Mouse (Mus musculus) heart, embryonic 10.5 days (tissue): ENCODE data around the gene Ak8. TPM values are rescaled to one million over a fixed set of nuclear protein-coding genes. Genes with fewer than 3 reads are reported as not detected.

Experiments
- DNase-seq: peaks from one replicate; pipeline ENCODE4 v3.0.0-alpha.2; 2017; ENCODE audit warnings: low spot score
- H3K27ac ChIP-seq: fragments of 300-500 bp; sonication (generic); 2 replicates; pipeline ENCODE4 v1.5.1; 2016; ENCODE audit warnings: mild to moderate bottlenecking
- H3K27me3 ChIP-seq: fragments of 300-500 bp; sonication (generic); 2 replicates; pipeline ENCODE4 v1.6.1; 2016; ENCODE audit warnings: mild to moderate bottlenecking; ENCODE audit not compliant: poor library complexity, insufficient read depth, severe bottlenecking
- H3K36me3 ChIP-seq: fragments of 300-500 bp; sonication (generic); 2 replicates; pipeline ENCODE4 v1.6.1; 2016; ENCODE audit warnings: mild to moderate bottlenecking, moderate library complexity
- H3K4me1 ChIP-seq: fragments of 300-500 bp; sonication (generic); 2 replicates; pipeline ENCODE4 v1.6.1; 2016; ENCODE audit warnings: mild to moderate bottlenecking
- H3K4me3 ChIP-seq: fragments of 300-500 bp; sonication (generic); 2 replicates; pipeline ENCODE4 v1.5.1; 2016; ENCODE audit warnings: mild to moderate bottlenecking, moderate library complexity
- H3K9me3 ChIP-seq: fragments of 300-500 bp; sonication (generic); 2 replicates; pipeline ENCODE4 v1.6.1; 2016; ENCODE audit warnings: mild to moderate bottlenecking, moderate library complexity
- WGBS: fragments of 180-500 bp; shearing (Covaris S2); methylation state at CpG from one replicate; pipeline ENCODE4 v1.1.7; 2016; 5-methylcytosine and 5-hydroxymethylcytosine counted together
- polyA plus RNA-seq: library from polyadenylated mRNA; unstranded; fragments of >200 nt; fragmentation: Nextera tagmentation; extraction: Ambion mirVana; gene quantifications from 2 replicates; pipeline ENCODE4 v1.2.1, GENCODE M21; 2016

The Ak8 gene
- polyA plus RNA-seq, 1 experiment from 2014 or later, result 1.1 TPM

DNA sequence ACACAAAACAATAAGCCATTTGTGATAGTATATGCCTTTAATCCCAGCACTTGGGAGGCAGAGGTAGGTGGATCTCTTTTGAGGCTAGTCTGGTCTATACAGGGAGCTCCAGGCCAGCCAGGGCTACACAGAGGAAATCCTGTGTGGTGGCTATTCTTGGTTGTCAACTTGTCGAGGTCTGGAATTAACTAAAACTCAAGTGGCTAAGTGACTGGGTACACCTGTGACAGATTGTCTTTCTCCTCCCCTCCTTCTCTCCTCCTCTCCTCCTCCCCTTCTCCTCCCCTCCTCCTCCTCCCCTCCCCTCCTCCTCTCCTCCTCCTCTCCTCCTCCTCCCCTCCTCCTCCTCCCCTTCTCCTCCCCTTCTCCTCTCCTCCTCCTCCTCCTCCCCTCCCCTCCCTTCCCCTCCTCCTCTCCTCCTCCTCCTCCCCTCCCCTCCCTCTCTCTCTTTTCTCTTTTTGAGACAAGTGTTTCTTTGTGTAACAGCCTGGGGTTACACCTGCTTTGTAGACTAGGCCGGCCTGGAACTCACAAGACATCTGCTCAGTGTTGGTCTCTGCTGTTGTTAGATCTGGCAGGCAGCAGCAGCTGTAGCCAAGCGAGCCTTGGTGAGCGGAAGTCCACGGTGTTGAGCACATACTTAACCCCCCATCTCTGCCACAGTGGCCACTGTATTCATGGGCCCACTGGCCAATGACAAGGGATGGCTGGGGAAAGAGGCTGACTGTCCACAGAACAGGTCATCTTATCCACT lies 110.5 kb downstream of the Ak8 start:
- no peak for DNase-seq
- 53% methylated on average over 5 of the region's 5 CpGs for WGBS
- H3K4me1 ChIP-seq, result no peaks in the 10 kb centered on the region
- H3K36me3 ChIP-seq, result no peaks in the 10 kb centered on the region
- H3K9me3 ChIP-seq, result no peaks in the 10 kb centered on the region
- no peaks in the 10 kb centered on the region for H3K27me3 ChIP-seq
- no peak overlapping the region for H3K27ac ChIP-seq
- H3K4me3 ChIP-seq, result no peak overlapping the region

DNA sequence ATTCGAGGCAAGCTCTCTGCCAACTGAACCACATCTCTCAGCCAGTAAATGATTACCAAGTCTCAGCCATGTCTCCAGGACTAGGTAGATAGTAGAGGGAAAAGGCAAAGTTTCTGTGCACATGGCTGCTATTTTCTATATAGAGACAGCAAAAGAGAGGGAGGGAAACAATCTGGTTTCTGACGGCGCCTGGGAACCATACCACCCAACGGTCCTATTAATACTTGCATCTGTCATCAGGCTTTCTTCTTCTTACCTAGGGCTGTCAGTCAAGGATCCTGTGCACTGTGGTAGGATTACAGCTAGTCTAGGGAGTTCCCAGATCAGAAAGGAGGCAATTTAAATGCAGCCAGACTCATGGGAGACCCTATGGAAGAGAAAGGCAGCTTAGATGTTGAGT lies 118.9 kb downstream of the Ak8 start:
- H3K27ac ChIP-seq, result no peak overlapping the region
- DNase-seq, result no peak
- 71% methylated on average over 4 of the region's 4 CpGs for WGBS

DNA sequence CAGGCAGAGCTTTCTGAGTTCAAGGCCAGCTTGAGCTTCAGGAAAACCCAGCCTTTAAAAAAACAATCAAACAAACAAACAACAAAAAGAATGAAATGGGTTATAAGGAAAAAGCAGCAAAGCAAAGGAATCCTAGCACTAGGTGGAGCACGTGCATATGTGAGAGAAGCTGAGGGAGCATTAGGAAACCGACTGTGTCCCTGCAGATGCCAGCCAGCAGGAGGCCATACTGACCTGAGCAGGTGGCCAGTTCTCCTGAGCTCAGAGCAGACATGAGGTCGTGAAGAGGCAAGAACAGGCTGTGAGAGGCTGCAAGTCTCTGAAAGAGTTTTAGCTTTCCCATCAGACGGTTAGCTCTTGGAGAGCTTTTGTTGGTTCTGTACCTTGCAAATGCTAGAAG lies 129.3 kb downstream of the Ak8 start:
- Histone ChIP-seq H3K9me3 (no peaks in the 10 kb centered on the region), H3K4me3 (no peak overlapping the region), H3K36me3 (peaks cover 93% of the 10 kb centered on the region), H3K27ac (no peak overlapping the region), H3K27me3 (no peaks in the 10 kb centered on the region), H3K4me1 (no peaks in the 10 kb centered on the region)
- 42% methylated on average over 4 of the region's 4 CpGs for WGBS
- DNase-seq, result no peak

More for the DNA sequence above, 118.9 kb downstream of the Ak8 start:
- Histone ChIP-seq H3K27me3 (no peaks in the 10 kb centered on the region), H3K4me3 (no peak overlapping the region), H3K36me3 (peaks cover 8% of the 10 kb centered on the region), H3K9me3 (no peaks in the 10 kb centered on the region), H3K4me1 (peaks cover 5% of the 10 kb centered on the region; the same call in 1 of the 2 replicates)

DNA sequence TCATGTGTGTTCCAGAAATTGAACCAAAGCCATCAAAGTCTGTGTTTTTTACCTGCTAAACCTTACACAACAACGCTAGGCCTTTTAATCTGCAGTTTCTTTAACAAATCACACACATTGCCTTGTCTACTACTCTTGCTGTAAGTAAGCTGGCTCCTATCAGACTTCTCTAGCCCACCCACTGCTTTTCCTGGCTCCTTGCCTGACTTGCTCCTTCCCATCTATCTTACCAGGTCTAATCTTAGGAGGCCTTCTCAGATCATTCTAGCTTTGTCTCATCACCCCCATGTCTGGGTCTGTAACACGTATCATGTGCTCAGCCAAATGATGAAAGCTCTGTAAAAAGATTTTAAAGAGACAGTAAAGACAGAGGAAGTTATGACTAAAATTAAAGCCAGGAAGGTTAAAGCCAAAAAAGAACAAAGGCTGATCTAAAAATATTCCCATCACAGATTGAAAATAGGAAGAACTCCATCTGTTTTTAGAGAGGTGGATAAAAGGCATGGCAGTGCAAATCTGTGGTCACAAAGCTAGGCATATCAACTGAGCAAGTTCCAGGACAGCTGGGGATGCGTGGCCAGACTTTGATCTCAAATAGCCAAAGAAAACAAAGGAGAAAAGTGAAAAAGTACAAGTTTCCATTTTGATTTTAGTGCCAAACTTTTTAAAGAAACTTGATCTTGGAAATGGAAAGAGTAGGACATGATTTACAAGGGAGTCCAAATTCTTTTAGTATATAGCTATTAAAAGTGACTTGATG lies 136.4 kb downstream of the Ak8 start:
- H3K27me3 ChIP-seq, result no peaks in the 10 kb centered on the region
- H3K9me3 ChIP-seq, result no peaks in the 10 kb centered on the region
- H3K4me3 ChIP-seq, result no peak overlapping the region
- H3K4me1 ChIP-seq, result peaks cover 19% of the 10 kb centered on the region
- peaks cover 39% of the 10 kb centered on the region for H3K36me3 ChIP-seq
- WGBS, result 57% methylated on average over 3 of the region's 3 CpGs
- DNase-seq, result no peak
- no peak overlapping the region for H3K27ac ChIP-seq

DNA sequence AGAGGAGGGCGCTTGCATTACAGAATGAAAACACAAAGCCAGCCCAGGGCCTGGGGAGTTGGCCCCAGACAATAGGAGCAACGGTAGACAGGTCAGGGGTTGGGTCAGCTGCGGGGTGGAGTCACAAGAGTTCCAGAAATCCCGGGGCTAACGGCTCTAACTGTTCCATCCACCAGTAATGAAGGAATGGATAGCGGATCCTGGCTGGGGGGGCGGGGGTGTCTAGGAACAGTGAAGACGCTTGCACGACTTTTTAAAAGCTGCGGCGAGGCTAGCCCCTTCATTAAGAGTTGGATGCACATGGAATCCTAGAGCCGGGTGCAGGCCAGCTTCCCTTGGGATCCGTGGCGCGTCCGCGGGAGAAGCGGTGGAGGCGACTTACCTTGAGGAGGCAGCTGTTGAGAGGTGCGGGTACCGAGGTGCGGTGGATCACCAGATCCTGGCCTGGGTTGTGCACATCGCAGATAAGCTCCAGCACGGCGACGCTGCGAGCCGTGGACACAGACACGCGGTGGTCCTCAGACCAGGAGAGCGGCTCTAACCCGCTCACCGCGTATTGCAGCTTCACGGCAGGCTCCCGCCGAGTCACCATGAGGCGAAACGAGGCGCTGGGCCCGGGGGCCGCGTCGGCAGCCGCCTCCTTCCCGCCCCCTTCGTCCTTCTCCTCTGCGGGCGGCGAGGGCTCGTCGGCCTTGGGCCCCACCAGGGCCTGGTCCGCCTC lies 139.7 kb downstream of the Ak8 start:
- Histone ChIP-seq H3K9me3 (no peaks in the 10 kb centered on the region), H3K27ac (peak overlapping the region; percentile 95), H3K36me3 (peaks cover 11% of the 10 kb centered on the region), H3K4me1 (peaks cover 25% of the 10 kb centered on the region), H3K4me3 (peak overlapping the region; percentile 100), H3K27me3 (no peaks in the 10 kb centered on the region)
- peak; percentile 80 for DNase-seq
- under 1% methylated on average over 52 of the region's 53 CpGs for WGBS

DNA sequence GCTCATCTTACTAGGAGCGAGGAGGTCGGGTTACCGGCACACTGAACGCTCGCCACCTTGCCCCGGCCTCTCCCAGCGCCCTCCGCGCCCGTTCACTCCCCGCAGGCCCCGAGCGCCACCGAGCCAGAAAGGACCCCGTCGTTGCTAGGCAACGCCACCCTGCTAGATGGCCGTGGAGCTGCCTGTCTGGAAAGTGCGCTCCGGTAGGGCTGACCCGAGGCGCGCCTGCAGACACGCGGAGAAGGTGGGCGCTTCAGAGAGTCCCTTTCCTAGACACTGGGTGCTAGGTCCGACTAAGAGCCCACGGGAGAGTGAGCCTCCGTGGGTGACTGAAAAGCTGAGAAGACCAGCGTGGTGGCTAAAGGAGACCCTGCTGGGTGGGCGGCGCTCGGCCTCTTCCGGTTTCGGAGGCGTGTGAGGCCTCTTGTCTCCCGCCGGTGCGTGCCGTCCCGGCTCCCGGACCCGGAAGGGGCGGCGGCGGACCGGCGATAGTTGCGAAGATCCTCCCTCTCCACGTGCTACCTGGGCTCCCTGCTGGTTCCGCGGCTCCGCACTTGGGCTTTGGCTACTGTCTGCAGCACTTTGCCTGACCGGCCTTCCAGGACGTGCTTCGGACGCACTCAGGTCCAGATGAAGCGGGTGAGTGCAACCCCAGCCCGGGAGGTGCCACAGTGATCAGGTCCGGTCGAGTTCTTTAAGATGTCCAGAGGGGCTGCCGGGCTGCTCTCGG lies 140.4 kb downstream of the Ak8 start, which contains the start of the genes Gtf3c4 and Ddx31:
Gtf3c4 (minus strand) TSS at position 139 of the 730 bp plus-strand sequence.
Ddx31 (plus strand) TSS at position 185 of the 730 bp plus-strand sequence.
- Histone ChIP-seq H3K4me1 (peaks cover 25% of the 10 kb centered on the region), H3K9me3 (no peaks in the 10 kb centered on the region), H3K27ac (peak within 1 kb of the TSS; percentile 95), H3K36me3 (peaks cover 13% of the 10 kb centered on the region), H3K4me3 (peak within 1 kb of the TSS; percentile 100), H3K27me3 (no peaks in the 10 kb centered on the region)
- WGBS, result under 1% methylated on average over 63 of the region's 63 CpGs
- peak; percentile 97 for DNase-seq

DNA sequence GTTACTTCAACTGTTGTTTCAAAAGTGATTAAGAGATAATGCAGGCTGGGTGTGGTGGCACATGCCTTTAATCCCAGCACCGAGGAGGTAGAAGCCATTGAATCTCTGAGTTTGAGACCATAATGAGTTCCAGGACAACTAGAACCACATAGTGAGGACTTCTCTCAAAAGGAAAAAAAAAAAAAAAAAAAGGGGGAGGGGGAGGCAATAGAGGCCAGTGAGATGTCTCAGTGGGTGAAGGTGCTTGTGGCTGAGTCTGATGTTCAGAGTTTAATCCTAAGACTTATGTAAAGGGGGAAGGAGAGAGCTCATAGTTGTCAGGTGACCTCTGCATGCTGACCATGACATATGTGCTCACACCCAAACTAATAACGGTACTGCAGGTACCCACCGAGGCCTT lies 142.1 kb downstream of the Ak8 start:
- 71% methylated on average over 3 of the region's 3 CpGs for WGBS
- DNase-seq, result no peak
- Histone ChIP-seq H3K27ac (no peak overlapping the region), H3K27me3 (no peaks in the 10 kb centered on the region), H3K4me1 (peaks cover 25% of the 10 kb centered on the region), H3K9me3 (no peaks in the 10 kb centered on the region), H3K4me3 (peak overlapping the region; percentile 100), H3K36me3 (peaks cover 26% of the 10 kb centered on the region)

DNA sequence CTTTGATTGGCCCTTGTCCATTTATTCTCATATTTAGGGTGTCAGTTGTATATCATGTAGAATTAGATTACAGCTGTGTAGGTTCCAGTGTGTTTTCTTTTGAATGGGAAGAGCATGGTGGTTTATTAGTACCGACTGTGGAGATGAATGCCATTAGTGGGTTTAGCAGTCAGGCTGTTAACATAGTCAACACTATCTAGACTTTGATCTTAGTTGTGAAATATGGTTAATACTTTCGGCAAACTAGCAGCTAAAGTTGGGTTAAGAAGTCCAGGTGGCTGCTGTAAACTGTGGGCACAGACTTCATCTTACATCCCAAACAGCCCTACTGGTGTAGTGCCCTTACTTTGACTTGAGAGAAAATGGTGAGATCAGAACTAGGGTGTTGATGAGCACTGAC lies 148.9 kb downstream of the Ak8 start:
- H3K27ac ChIP-seq, result no peak overlapping the region
- H3K4me3 ChIP-seq, result no peak overlapping the region
- no peaks in the 10 kb centered on the region for H3K27me3 ChIP-seq
- no peaks in the 10 kb centered on the region for H3K4me1 ChIP-seq
- H3K36me3 ChIP-seq, result peaks cover 69% of the 10 kb centered on the region
- WGBS, result 91% methylated on average over 2 of the region's 2 CpGs
- no peaks in the 10 kb centered on the region for H3K9me3 ChIP-seq
- DNase-seq, result no peak

DNA sequence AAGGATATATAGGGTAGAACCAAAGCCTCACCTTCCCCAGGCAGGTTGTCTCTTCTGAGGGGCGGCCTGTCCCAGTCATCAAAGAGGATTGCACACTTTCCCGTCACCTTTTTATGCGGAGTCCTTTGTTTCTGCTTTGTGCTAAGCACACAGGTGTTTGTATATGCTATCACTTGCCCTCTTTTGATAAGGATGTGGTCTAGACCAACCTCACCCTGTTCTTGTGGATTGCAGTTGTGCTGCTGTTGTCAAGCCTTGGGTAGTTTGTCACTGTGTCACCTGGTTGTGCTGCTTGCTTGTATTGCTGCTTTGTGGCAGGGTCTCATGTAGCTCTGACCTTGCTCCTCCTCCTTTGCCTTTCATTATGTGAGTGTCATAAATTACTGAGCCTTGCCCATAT lies 152.6 kb downstream of the Ak8 start:
- Histone ChIP-seq H3K27me3 (no peaks in the 10 kb centered on the region), H3K9me3 (no peaks in the 10 kb centered on the region), H3K27ac (no peak overlapping the region), H3K36me3 (peaks cover 69% of the 10 kb centered on the region), H3K4me1 (no peaks in the 10 kb centered on the region), H3K4me3 (no peak overlapping the region)
- 85% methylated on average over 3 of the region's 3 CpGs for WGBS
- no peak for DNase-seq

DNA sequence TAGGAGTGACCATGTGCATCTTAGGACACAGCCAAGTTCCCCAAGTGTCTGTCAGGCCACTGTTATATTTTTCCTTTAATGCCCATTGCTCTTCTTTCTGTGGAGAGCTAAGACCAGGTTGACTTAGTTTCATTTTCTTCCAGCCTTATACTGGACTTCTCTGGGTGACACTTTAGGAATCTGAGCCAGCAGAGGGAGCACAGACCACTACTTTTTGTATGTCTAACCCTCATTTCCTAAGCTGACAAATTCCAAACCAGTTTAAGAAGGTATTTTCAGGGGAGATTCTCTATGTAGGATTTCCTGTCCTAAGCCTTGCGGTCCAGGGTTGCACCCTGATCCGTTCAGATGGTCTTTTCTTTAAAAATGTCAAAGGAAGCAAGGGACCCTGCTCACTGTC lies 155.8 kb downstream of the Ak8 start:
- H3K36me3 ChIP-seq, result peaks cover 66% of the 10 kb centered on the region
- WGBS, result 95% methylated on average over 2 of the region's 2 CpGs
- no peaks in the 10 kb centered on the region for H3K4me1 ChIP-seq
- DNase-seq, result no peak
- no peaks in the 10 kb centered on the region for H3K27me3 ChIP-seq
- no peaks in the 10 kb centered on the region for H3K9me3 ChIP-seq
- no peak overlapping the region for H3K4me3 ChIP-seq
- H3K27ac ChIP-seq, result no peak overlapping the region

DNA sequence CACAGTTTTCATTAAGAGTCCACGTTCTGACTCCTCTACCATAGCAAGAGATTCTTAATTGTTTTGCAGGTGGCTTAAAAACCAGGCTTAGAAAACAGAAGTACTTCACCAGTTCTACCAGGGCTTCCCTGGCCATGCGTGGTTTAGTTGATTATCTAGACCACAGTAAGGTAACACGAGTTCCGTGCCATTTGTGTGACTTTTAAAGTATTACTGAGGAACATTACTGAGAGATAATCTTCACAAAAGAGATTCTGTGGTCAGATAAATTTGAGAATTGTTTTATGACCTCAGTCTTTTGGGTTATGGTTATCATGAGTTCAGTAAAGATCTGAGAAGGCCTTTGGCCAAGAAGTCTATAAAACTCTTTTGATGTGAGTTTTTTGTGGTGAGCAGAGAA lies 159.3 kb downstream of the Ak8 start:
- Histone ChIP-seq H3K27ac (no peak overlapping the region), H3K4me3 (no peak overlapping the region), H3K27me3 (no peaks in the 10 kb centered on the region), H3K9me3 (no peaks in the 10 kb centered on the region), H3K36me3 (peaks cover 89% of the 10 kb centered on the region), H3K4me1 (no peaks in the 10 kb centered on the region)
- DNase-seq, result no peak
- 91% methylated on average over 4 of the region's 4 CpGs for WGBS

DNA sequence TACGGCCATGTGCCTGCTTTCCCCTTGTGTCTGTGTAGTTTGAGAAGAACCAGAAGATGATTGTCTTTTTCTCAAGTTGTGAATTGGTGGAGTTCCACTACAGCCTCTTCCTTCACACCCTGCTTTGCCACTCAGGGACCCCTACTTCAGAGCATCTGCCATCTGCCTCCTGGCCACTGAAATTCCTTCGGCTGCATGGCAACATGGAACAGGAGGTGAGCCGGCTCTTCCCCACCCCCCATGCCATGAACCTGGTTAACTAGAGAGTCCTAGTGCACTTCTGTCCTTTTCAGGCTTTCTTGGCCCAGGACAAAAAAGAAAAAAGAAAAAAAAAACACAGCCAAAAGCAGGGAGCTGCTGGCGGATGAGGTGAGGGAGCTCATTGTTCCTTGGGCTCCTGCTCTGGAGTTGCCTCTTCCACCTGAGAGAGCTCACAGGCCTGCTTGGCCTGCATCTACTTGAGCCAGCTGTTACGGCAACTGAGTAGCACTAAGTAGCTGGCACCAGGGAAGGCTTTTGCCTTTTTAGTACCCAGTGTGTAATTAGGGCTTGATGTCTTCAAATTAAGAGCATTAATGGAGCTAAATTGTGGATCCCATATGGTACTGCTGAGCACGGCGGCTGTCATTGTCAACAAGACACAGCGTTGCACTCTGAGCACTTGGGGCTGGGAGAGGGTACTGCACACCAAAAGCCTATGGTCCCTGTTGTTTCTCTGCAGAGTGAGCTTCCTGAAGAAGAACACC lies 160.9 kb downstream of the Ak8 start:
- WGBS, result 92% methylated on average over 8 of the region's 8 CpGs
- peaks cover 92% of the 10 kb centered on the region for H3K36me3 ChIP-seq

More for the DNA sequence above, 160.9 kb downstream of the Ak8 start:
- no peak overlapping the region for H3K4me3 ChIP-seq
- no peaks in the 10 kb centered on the region for H3K4me1 ChIP-seq
- no peak overlapping the region for H3K27ac ChIP-seq
- DNase-seq, result no peak
- no peaks in the 10 kb centered on the region for H3K9me3 ChIP-seq
- H3K27me3 ChIP-seq, result no peaks in the 10 kb centered on the region
